ENCODE assay signal across 8 mouse cellular contexts in the genomic region with DNA sequence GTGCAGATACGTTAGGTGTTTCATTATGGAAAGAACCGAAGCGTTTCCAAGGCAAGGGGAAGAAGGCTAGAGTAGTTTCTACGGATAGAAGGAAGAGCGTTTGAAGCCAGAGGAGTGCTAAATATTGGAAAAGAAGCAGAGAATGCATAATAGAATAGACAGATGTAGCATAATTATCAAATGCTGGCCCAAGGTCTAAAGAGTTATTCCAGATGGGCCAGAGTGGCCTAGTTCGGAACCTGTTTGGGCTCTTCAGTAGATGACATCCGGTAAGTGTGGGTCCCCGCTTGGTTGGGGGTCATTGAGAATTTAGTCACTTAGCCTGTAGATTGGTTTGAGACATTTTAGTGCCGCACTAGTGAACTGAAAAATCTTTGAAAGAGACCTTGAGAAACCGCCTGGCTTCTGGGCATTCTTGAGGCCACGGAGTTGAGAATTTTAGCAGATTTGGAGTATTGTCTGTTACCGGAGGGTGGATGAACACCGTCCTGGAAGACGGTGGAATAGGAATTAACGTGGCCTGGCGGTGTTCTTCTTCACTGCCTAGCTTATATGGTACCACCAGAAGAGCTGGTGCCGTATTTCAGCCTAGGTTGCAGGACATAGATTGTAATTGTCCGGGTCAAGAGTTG. TPM values are rescaled to one million over a fixed set of nuclear protein-coding genes. Genes with fewer than 3 reads are reported as not detected.
A peak's percentile ranks its signal among the peaks of the same experiment; 100 is the strongest.
DNase-seq lines count a peak whose midpoint lies in the region; ATAC-seq and TF ChIP-seq lines count a peak whose summit lies in the region.

No protein-coding gene starts in this region.

- no peaks in the 10 kb centered on the region for H3K27me3 ChIP-seq in thymus, adult 2 months (ENCODE audit: control insufficient read depth, insufficient read depth, low read length)
- no peaks in the 10 kb centered on the region for H3K27me3 ChIP-seq in forebrain, postnatal 0 days (ENCODE audit: insufficient read depth, low read length)
- no peaks in the 10 kb centered on the region for H3K27me3 ChIP-seq in liver, embryonic 13.5 days
- H3K27me3 ChIP-seq in stomach, embryonic 16.5 days (ENCODE audit: control insufficient read depth, insufficient read depth, low read length) = no peaks in the 10 kb centered on the region

- TF ChIP-seq POLR2A in thymus, adult 2 months (IDR thresholded peaks at IDR 0.05; ENCODE audit: control insufficient read depth, extremely low read depth, insufficient read depth, low read length, poor library complexity) = no peak

- H3K9ac ChIP-seq in forebrain, postnatal 0 days = peak overlapping the region; percentile 90
- peak overlapping the region; percentile 96 for H3K9ac ChIP-seq in liver, embryonic 13.5 days
- H3K9ac ChIP-seq in stomach, embryonic 16.5 days (ENCODE audit: low read length) = peak overlapping the region; percentile 99

- peaks cover 9% of the 10 kb centered on the region for H3K4me1 ChIP-seq in thymus, adult 2 months (replicated peaks; ENCODE audit: control insufficient read depth, insufficient read depth, low read length)
- peaks cover 11% of the 10 kb centered on the region; the same call in 1 of the 2 replicates for H3K4me1 ChIP-seq in forebrain, postnatal 0 days (ENCODE audit: insufficient read depth)
- peaks cover 40% of the 10 kb centered on the region for H3K4me1 ChIP-seq in liver, embryonic 13.5 days (replicated peaks)
- H3K4me1 ChIP-seq in stomach, embryonic 16.5 days (ENCODE audit: control insufficient read depth, insufficient read depth, low read length) = peaks cover 15% of the 10 kb centered on the region

- no peaks in the 10 kb centered on the region for H3K36me3 ChIP-seq in thymus, adult 2 months (ENCODE audit: control insufficient read depth, insufficient read depth, low read length)
- no peaks in the 10 kb centered on the region for H3K36me3 ChIP-seq in forebrain, postnatal 0 days (ENCODE audit: insufficient read depth)
- no peaks in the 10 kb centered on the region for H3K36me3 ChIP-seq in liver, embryonic 13.5 days
- no peaks in the 10 kb centered on the region for H3K36me3 ChIP-seq in stomach, embryonic 16.5 days (ENCODE audit: control insufficient read depth, insufficient read depth, low read length)

- intact Hi-C loops in gastrocnemius, postnatal 36 days (cut with DNase I) = loop anchor here (10.0 kb wide), 1 partner anchor 93 kb away; no protein-coding TSS in a partner anchor

- peak overlapping the region; percentile 32 for H3K27ac ChIP-seq in thymus, adult 2 months (ENCODE audit: control insufficient read depth, insufficient read depth, low read length)
- peak overlapping the region; percentile 97 for H3K27ac ChIP-seq in forebrain, postnatal 0 days (ENCODE audit: low read depth, low read length)
- H3K27ac ChIP-seq in liver, embryonic 13.5 days = peak overlapping the region; percentile 79
- peak overlapping the region; percentile 98 for H3K27ac ChIP-seq in stomach, embryonic 16.5 days (ENCODE audit: low read length)

- ATAC-seq in forebrain, postnatal 0 days = no peak
- ATAC-seq in liver, embryonic 13.5 days (ENCODE audit: low read depth) = no peak
- no peak for ATAC-seq in stomach, embryonic 16.5 days (ENCODE audit: insufficient read depth, low FRiP score)

- TF ChIP-seq CTCF in thymus, adult 2 months (IDR thresholded peaks at IDR 0.05; ENCODE audit: borderline replicate concordance, control insufficient read depth, extremely low read depth, insufficient read depth, low read length, poor library complexity) = no peak
- TF ChIP-seq CTCF in forebrain, postnatal 0 days (IDR thresholded peaks at IDR 0.05; ENCODE audit: low read depth) = no peak

- 2% methylated on average over 18 of the region's 18 CpGs for WGBS in thymus, adult 2 months
- under 1% methylated on average over 18 of the region's 18 CpGs for WGBS in forebrain, postnatal 0 days
- 2% methylated on average over 18 of the region's 18 CpGs for WGBS in liver, embryonic 13.5 days (ENCODE audit: insufficient replicate concordance)
- 1% methylated on average over 18 of the region's 18 CpGs for WGBS in stomach, embryonic 16.5 days

- H3K4me2 ChIP-seq in forebrain, postnatal 0 days (ENCODE audit: low read depth) = peak overlapping the region; percentile 68
- H3K4me2 ChIP-seq in liver, embryonic 13.5 days = peak overlapping the region; percentile 84
- peak overlapping the region; percentile 75 for H3K4me2 ChIP-seq in stomach, embryonic 16.5 days (ENCODE audit: low read depth, low read length)

- no peaks in the 10 kb centered on the region for H3K9me3 ChIP-seq in forebrain, postnatal 0 days (ENCODE audit: low read length)
- no peaks in the 10 kb centered on the region for H3K9me3 ChIP-seq in liver, embryonic 13.5 days (replicated peaks)
- no peaks in the 10 kb centered on the region for H3K9me3 ChIP-seq in stomach, embryonic 16.5 days (replicated peaks; ENCODE audit: control insufficient read depth, low read length)

- DNase-seq in heart, adult 11 months = peak; percentile 86
- DNase-seq in heart, adult 9 months (ENCODE audit: low spot score in 2 of 2) = no peak
- no peak for DNase-seq in thymus, adult 2 months
- no peak for DNase-seq in thymus, postnatal 4 days
- peak; percentile 43 for DNase-seq in forebrain, postnatal 0 days
- DNase-seq in liver, embryonic 13.5 days = peak; percentile 2
- no peak for DNase-seq in gastrocnemius, postnatal 36 days

- H3K4me3 ChIP-seq in thymus, adult 2 months (ENCODE audit: control insufficient read depth, insufficient read depth, low read length) = peak overlapping the region; percentile 92
- peak overlapping the region; percentile 90 for H3K4me3 ChIP-seq in forebrain, postnatal 0 days (ENCODE audit: low read depth, low read length)
- peak overlapping the region; percentile 95 for H3K4me3 ChIP-seq in liver, embryonic 13.5 days (replicated peaks)
- H3K4me3 ChIP-seq in stomach, embryonic 16.5 days (replicated peaks; ENCODE audit: low read length) = peak overlapping the region; percentile 93

RNA-seq across cellular contexts. Expression of gene Zfp148, which starts 1.1 kb away (rescaled TPM):
- polyA plus RNA-seq in thymus, adult 2 months (2012; rRNA removed) = 22.5 and 23.4 TPM in 2 replicates
- total RNA-seq in forebrain, postnatal 0 days (2014; rRNA removed) = 38.3 and 54.0 TPM in 2 replicates
- 44.4 and 59.2 TPM in 2 replicates for polyA plus RNA-seq in forebrain, postnatal 0 days (2015; fragmentation: Nextera tagmentation; extraction: Ambion mirVana)
- polyA plus RNA-seq in liver, embryonic 13.5 days (2015; fragmentation: Nextera tagmentation; extraction: Ambion mirVana) = 15.1 and 20.0 TPM in 2 replicates
- polyA plus RNA-seq in stomach, embryonic 16.5 days (2015; fragmentation: Nextera tagmentation; extraction: Ambion mirVana) = 48.2 and 49.9 TPM in 2 replicates
- 10 to 100 TPM; 18.5 to 21.8 TPM for total RNA-seq in gastrocnemius, postnatal 36 days (2021)

Comparison
In these comparisons a context has a peak if more than half of its experiments do, and no peak if none do; other contexts are left out.
1. DNase-seq: peak in heart, adult 11 months (single experiment), forebrain, postnatal 0 days (single experiment) and liver, embryonic 13.5 days (single experiment); none in heart, adult 9 months (0 of 2), thymus, adult 2 months (single experiment), thymus, postnatal 4 days (single experiment) and gastrocnemius, postnatal 36 days (0 of 2).
2. H3K27ac ChIP-seq: peak in every context shown above with its lines; median percentile 98 in stomach, embryonic 16.5 days; 97 in forebrain, postnatal 0 days; 79 in liver, embryonic 13.5 days; 32 in thymus, adult 2 months.
3. Peak in every context shown above with its lines, with median percentiles within 50 percentile points of each other: H3K4me3 ChIP-seq, H3K4me2 ChIP-seq and H3K9ac ChIP-seq.